Mouse (Mus musculus): ENCODE measurements around the gene Grm4. TPM values are rescaled to one million over a fixed set of nuclear protein-coding genes. Genes with fewer than 3 reads are reported as not detected.

The Grm4 gene
- polyA plus RNA-seq, 1 experiment, result not detected

GRCm38 (mm10) chr17:27560926-27561480, 39.8 kb upstream of the Grm4 start:
- Histone ChIP-seq H3K4me1 (ENCODE audit: control insufficient read depth, insufficient read depth, low read length) (peaks cover 7% of the 10 kb centered on the region), H3K27ac (ENCODE audit: control insufficient read depth, insufficient read depth, low read depth, low read length, poor library complexity) (no peak overlapping the region), H3K4me3 (replicated peaks; ENCODE audit: control insufficient read depth, low read depth, low read length) (no peak overlapping the region)
- WGBS, result 78% methylated on average over 13 of the region's 13 CpGs
- TF ChIP-seq CTCF (IDR thresholded peaks at IDR 0.05; ENCODE audit: control insufficient read depth, insufficient read depth, low read length) (no peak), POLR2A (IDR thresholded peaks at IDR 0.05; ENCODE audit: borderline replicate concordance, control insufficient read depth, low read depth, low read length) (no peak)

- Histone ChIP-seq H3K4me3 (replicated peaks; ENCODE audit: control insufficient read depth, low read depth, low read length) (no peak overlapping the region), H3K27ac (ENCODE audit: control insufficient read depth, insufficient read depth, low read depth, low read length, poor library complexity) (no peak overlapping the region), H3K4me1 (ENCODE audit: control insufficient read depth, insufficient read depth, low read length) (peaks cover 7% of the 10 kb centered on the region)
- TF ChIP-seq CTCF (IDR thresholded peaks at IDR 0.05; ENCODE audit: control insufficient read depth, insufficient read depth, low read length), result no peak
- no peak for TF ChIP-seq POLR2A (IDR thresholded peaks at IDR 0.05; ENCODE audit: borderline replicate concordance, control insufficient read depth, low read depth, low read length)
- WGBS, result 79% methylated on average over 12 of the region's 12 CpGs
Measured at GRCm38 (mm10) chr17:27559596-27559995, 38.4 kb upstream of the Grm4 start.

- peaks cover 7% of the 10 kb centered on the region for H3K4me1 ChIP-seq (ENCODE audit: control insufficient read depth, insufficient read depth, low read length)
- no peak overlapping the region for H3K27ac ChIP-seq (ENCODE audit: control insufficient read depth, insufficient read depth, low read depth, low read length, poor library complexity)
- no peak for TF ChIP-seq CTCF (IDR thresholded peaks at IDR 0.05; ENCODE audit: control insufficient read depth, insufficient read depth, low read length)
- no peak for TF ChIP-seq POLR2A (IDR thresholded peaks at IDR 0.05; ENCODE audit: borderline replicate concordance, control insufficient read depth, low read depth, low read length)
- H3K4me3 ChIP-seq (replicated peaks; ENCODE audit: control insufficient read depth, low read depth, low read length), result peak overlapping the region; percentile 25
- 13% methylated on average over 5 of the region's 5 CpGs for WGBS
Measured at GRCm38 (mm10) chr17:27558845-27559244, 37.6 kb upstream of the Grm4 start.

GRCm38 (mm10) chr17:27557927-27558661, 36.9 kb upstream of the Grm4 start:
- Histone ChIP-seq H3K27ac (ENCODE audit: control insufficient read depth, insufficient read depth, low read depth, low read length, poor library complexity) (peak overlapping the region; percentile 99), H3K4me1 (ENCODE audit: control insufficient read depth, insufficient read depth, low read length) (peaks cover 8% of the 10 kb centered on the region), H3K4me3 (replicated peaks; ENCODE audit: control insufficient read depth, low read depth, low read length) (peak overlapping the region; percentile 93)
- WGBS, result 4% methylated on average over 14 of the region's 14 CpGs
- TF ChIP-seq CTCF (IDR thresholded peaks at IDR 0.05; ENCODE audit: control insufficient read depth, insufficient read depth, low read length) (no peak), POLR2A (IDR thresholded peaks at IDR 0.05; ENCODE audit: borderline replicate concordance, control insufficient read depth, low read depth, low read length) (no peak)

GRCm38 (mm10) chr17:27557181-27557926, 36.2 kb upstream of the Grm4 start:
- under 1% methylated on average over 75 of the region's 75 CpGs for WGBS
- H3K27ac ChIP-seq (ENCODE audit: control insufficient read depth, insufficient read depth, low read depth, low read length, poor library complexity), result peak overlapping the region; percentile 99
- H3K4me1 ChIP-seq (ENCODE audit: control insufficient read depth, insufficient read depth, low read length), result peaks cover 12% of the 10 kb centered on the region
- H3K4me3 ChIP-seq (replicated peaks; ENCODE audit: control insufficient read depth, low read depth, low read length), result peak overlapping the region; percentile 93
- TF ChIP-seq CTCF (IDR thresholded peaks at IDR 0.05; ENCODE audit: control insufficient read depth, insufficient read depth, low read length) (no peak; the same call in 1 of the 2 replicates), POLR2A (IDR thresholded peaks at IDR 0.05; ENCODE audit: borderline replicate concordance, control insufficient read depth, low read depth, low read length) (no peak)

- H3K27ac ChIP-seq (ENCODE audit: control insufficient read depth, insufficient read depth, low read depth, low read length, poor library complexity), result peak within 1 kb of the TSS; percentile 99
- peak within 1 kb of the TSS; percentile 93 for H3K4me3 ChIP-seq (replicated peaks; ENCODE audit: control insufficient read depth, low read depth, low read length)
- peaks cover 15% of the 10 kb centered on the region for H3K4me1 ChIP-seq (ENCODE audit: control insufficient read depth, insufficient read depth, low read length)
- TF ChIP-seq CTCF (IDR thresholded peaks at IDR 0.05; ENCODE audit: control insufficient read depth, insufficient read depth, low read length), result no peak
- TF ChIP-seq POLR2A (IDR thresholded peaks at IDR 0.05; ENCODE audit: borderline replicate concordance, control insufficient read depth, low read depth, low read length), result peak; percentile 97
- WGBS, result under 1% methylated on average over 79 of the region's 79 CpGs
Measured at GRCm38 (mm10) chr17:27556315-27557011, 35.3 kb upstream of the Grm4 start, which contains the start of gene Hmga1. TSS of gene Hmga1 (plus strand) at chr17:27556497.

GRCm38 (mm10) chr17:27555512-27556172, 34.4 kb upstream of the Grm4 start:
- Histone ChIP-seq H3K4me3 (replicated peaks; ENCODE audit: control insufficient read depth, low read depth, low read length) (peak overlapping the region; percentile 69), H3K4me1 (ENCODE audit: control insufficient read depth, insufficient read depth, low read length) (peaks cover 18% of the 10 kb centered on the region)
- WGBS, result under 1% methylated on average over 54 of the region's 55 CpGs

More at GRCm38 (mm10) chr17:27555512-27556172, 34.4 kb upstream of the Grm4 start:
- H3K27ac ChIP-seq (ENCODE audit: control insufficient read depth, insufficient read depth, low read depth, low read length, poor library complexity), result peak overlapping the region; percentile 99
- no peak for TF ChIP-seq POLR2A (IDR thresholded peaks at IDR 0.05; ENCODE audit: borderline replicate concordance, control insufficient read depth, low read depth, low read length)
- TF ChIP-seq CTCF (IDR thresholded peaks at IDR 0.05; ENCODE audit: control insufficient read depth, insufficient read depth, low read length), result no peak
